In genomic region chr1:159523578-159523977, GRCm38 (mm10) we compare ENCODE assay signal across 7 mouse cellular contexts. TPM values are rescaled to one million over a fixed set of nuclear protein-coding genes. Genes with fewer than 3 reads are reported as not detected.
DNase-seq lines count a peak whose midpoint lies in the region; ATAC-seq and TF ChIP-seq lines count a peak whose summit lies in the region.

Gene Tnr, plus strand, starts transcription at chr1:159523769.

- dilution Hi-C loops in CH12.LX (cut with MboI; ENCODE audit: extremely low pct_ligation_motif_present, extremely low pct_unique_long_range_greater_than_20kb, low sequenced_read_pairs) = no loop called here

- H3K27me3 ChIP-seq in CH12.LX (replicated peaks) = peaks cover 80% of the 10 kb centered on the region
- H3K27me3 ChIP-seq in Patski = peaks cover 14% of the 10 kb centered on the region

- no peaks in the 10 kb centered on the region for H3K36me3 ChIP-seq in CH12.LX (replicated peaks in 1 of 2; ENCODE audit: control insufficient read depth in 1 of 2, insufficient read depth in 1 of 2, low read length in 1 of 2)

- no peaks in the 10 kb centered on the region for H3K79me2 ChIP-seq in CH12.LX (replicated peaks; ENCODE audit: control insufficient read depth, extremely low read depth, insufficient read depth, poor library complexity, severe bottlenecking)

- H3K9me3 ChIP-seq in CH12.LX (replicated peaks; ENCODE audit: low read length) = peaks cover 4% of the 10 kb centered on the region

- no peak within 1 kb of the TSS for H3K27ac ChIP-seq in CH12.LX (ENCODE audit: insufficient read depth, low read depth)
- peak within 1 kb of the TSS; percentile 69 for H3K27ac ChIP-seq in cortical plate, adult 2 months (ENCODE audit: insufficient read depth, low read length)

- CTCF ChIA-PET in Patski (lab: Charles Lee) = interaction anchor here (0.8 to 1.8 kb wide), 5 partner anchors 27 to 557 kb away, joined by 3 read pairs; no protein-coding TSS in a partner anchor

- H3K4me1 ChIP-seq in CH12.LX (ENCODE audit: control insufficient read depth in 1 of 2, insufficient read depth in 2 of 2) = no peaks in the 10 kb centered on the region
- peaks cover 3% of the 10 kb centered on the region; the same call in 1 of the 2 replicates for H3K4me1 ChIP-seq in cortical plate, adult 2 months (ENCODE audit: control insufficient read depth, insufficient read depth, low read length)

- ATAC-seq in Patski = no peak
- 0 out of 2 replicates have a peak, but pooled peaks have one; percentile 74 for ATAC-seq in megakaryocyte-erythroid progenitor cell, adult 5-6 weeks (replicated peaks; ENCODE audit: low FRiP score, low TSS enrichment, poor library complexity, severe bottlenecking)

- in situ Hi-C loops in CH12.LX (cut with MboI; ENCODE audit: low pct_ligation_motif_present, low pct_unique_long_range_greater_than_20kb, low sequenced_read_pairs) = no loop called here
- in situ Hi-C loops in Patski (cut with MboI; ENCODE audit: low pct_unique_long_range_greater_than_20kb) = no loop called here

- no peak for TF ChIP-seq POLR2A in CH12.LX (IDR thresholded peaks at IDR 0.05; ENCODE audit: low read depth, low read length)
- TF ChIP-seq POLR2A in cortical plate, adult 2 months (IDR thresholded peaks at IDR 0.05; ENCODE audit: extremely low read depth, insufficient read depth, low read length) = peak; percentile 88

- TF ChIP-seq CTCF in CH12.LX (conservative IDR thresholded peaks at IDR 0.05 in 1 of 2, IDR thresholded peaks at IDR 0.05 in 1 of 2; ENCODE audit: low read depth in 2 of 2, low read length in 2 of 2) (peak; percentile 33 to 70; a peak in 2 of 4 replicates), Patski (IDR thresholded peaks at IDR 0.05) (peak; percentile 77)
- TF ChIP-seq CTCF in cortical plate, adult 2 months (IDR thresholded peaks at IDR 0.05; ENCODE audit: extremely low read depth, insufficient read depth, low read length) = peak; percentile 56

- TF ChIP-seq EP300 in CH12.LX (IDR thresholded peaks at IDR 0.05; ENCODE audit: low read length) = no peak

- DNase-seq in CH12.LX (ENCODE audit: extremely low read depth) (peak; percentile 40), Patski (ENCODE audit: low read depth, low spot score) (no peak)
- peak; percentile 30 to 37 for DNase-seq in heart, postnatal 10 days
- peak; percentile 68 to 91 for DNase-seq in layer of hippocampus, postnatal 14 days (ENCODE audit: low spot score in 2 of 2)
- peak; percentile 2 for DNase-seq in skeletal muscle tissue, adult 2 months (ENCODE audit: low read depth, low spot score)

- H3K9ac ChIP-seq in CH12.LX (ENCODE audit: insufficient read depth, low read depth) = no peak within 1 kb of the TSS

- peak; percentile 47 for TF ChIP-seq RAD21 in CH12.LX (IDR thresholded peaks at IDR 0.05; ENCODE audit: low read depth, low read length)

- no peak within 1 kb of the TSS for H3K4me3 ChIP-seq in CH12.LX (replicated peaks in 1 of 3; ENCODE audit: low read depth in 2 of 3, low read length in 2 of 3, poor library complexity in 1 of 3)
- H3K4me3 ChIP-seq in cortical plate, adult 2 months (ENCODE audit: insufficient read depth, low read length) = peak within 1 kb of the TSS; percentile 98

- POLR2A ChIA-PET in Patski (lab: Charles Lee) = no interaction called here

- intact Hi-C loops in heart, postnatal 10 days (cut with DNase I) = loop anchor here (2.0 to 10.0 kb wide), 3 partner anchors 126 to 557 kb away; no protein-coding TSS in a partner anchor

- H3K4me2 ChIP-seq in CH12.LX (ENCODE audit: insufficient read depth, low read depth, poor library complexity, severe bottlenecking) = no peak within 1 kb of the TSS

TF ChIP-seq in CH12.LX, 34 proteins besides CTCF, POLR2A, EP300 and RAD21:
- no peak for TF ChIP-seq MAZ (IDR thresholded peaks at IDR 0.05; ENCODE audit: low read depth, low read length)
- TF ChIP-seq ZNF384 (IDR thresholded peaks at IDR 0.05; ENCODE audit: low read depth, low read length) = peak; percentile 21; the same call in 1 of the 2 replicates
- no peak for TF ChIP-seq MAFK (IDR thresholded peaks at IDR 0.05; ENCODE audit: insufficient replicate concordance, low read length)
- TF ChIP-seq CHD1 (IDR thresholded peaks at IDR 0.05; ENCODE audit: low read depth, low read length) = no peak
- TF ChIP-seq SMC3 (IDR thresholded peaks at IDR 0.05; ENCODE audit: low read depth, low read length) = peak; percentile 60
- TF ChIP-seq JUN (IDR thresholded peaks at IDR 0.05; ENCODE audit: insufficient read depth, low read depth, low read length) = no peak
- TF ChIP-seq USF2 (conservative IDR thresholded peaks at IDR 0.05; ENCODE audit: low read depth, low read length) = no peak

RNA-seq across cellular contexts. Expression of gene Tnr, which starts in this region (rescaled TPM):
- total RNA-seq in CH12.LX (2012; rRNA removed) (not detected in 2 replicates), CH12.LX (2014; rRNA removed) (not detected in 2 replicates)
- polyA plus RNA-seq in CH12.LX (2012; ENCODE audit: insufficient read length, low read depth) (not detected in 2 replicates), Patski (2021) (0.08 TPM)
- polyA plus RNA-seq in cortical plate, adult 2 months (2012; rRNA removed) = 30.0 and 32.1 TPM in 2 replicates
- under 1 TPM; 0.48 to 0.99 TPM for total RNA-seq in heart, postnatal 10 days (2021)
- 100 to 1,000 TPM; 168 to 172 TPM for total RNA-seq in layer of hippocampus, postnatal 14 days (2021)
- not detected in 2 replicates for total RNA-seq in megakaryocyte-erythroid progenitor cell, adult 5-6 weeks (2014; fragmentation: Nextera tagmentation)
- not detected in 2 replicates for total RNA-seq in megakaryocyte-erythroid progenitor cell, adult 5-6 weeks (2017)

Comparison
In these comparisons a context has a peak if more than half of its experiments do, and no peak if none do; other contexts are left out.
1. RNA of gene Tnr (total RNA-seq): 168 to 172 TPM in layer of hippocampus, postnatal 14 days; 0.48 to 0.99 TPM in heart, postnatal 10 days, not detected in CH12.LX and not detected in megakaryocyte-erythroid progenitor cell, adult 5-6 weeks; every median in the first group is over 10 times any median in the second.
2. RNA of gene Tnr (polyA plus RNA-seq): 30.0 to 32.1 TPM in cortical plate, adult 2 months; 0.08 TPM in Patski (single experiment) and not detected in CH12.LX; every median in the first group is over 10 times any median in the second.
3. Peak in DNase-seq in CH12.LX; RNA of the gene not detected or under 1 TPM.
4. Peak in DNase-seq in heart, postnatal 10 days; RNA of the gene not detected or under 1 TPM.
5. Peak in ATAC-seq in megakaryocyte-erythroid progenitor cell, adult 5-6 weeks; RNA of the gene not detected or under 1 TPM.
6. Peak in every context shown above with its lines, with median percentiles within 50 percentile points of each other: CTCF ChIP-seq.